Mouse (Mus musculus) kidney, embryonic 15.5 days (tissue): ENCODE data around the gene Bach2. TPM values are rescaled to one million over a fixed set of nuclear protein-coding genes. Genes with fewer than 3 reads are reported as not detected.

ENCODE experiments used
- ATAC-seq: fragments of 200-750 bp; cut with Nextera tagmentation; replicated peaks from 2 replicates; pipeline ENCODE4 v1.8.0; 2017; ENCODE audit warnings: moderate TSS enrichment; ENCODE audit not compliant: low FRiP score
- H3K27ac ChIP-seq: fragments of 300-500 bp; sonication (generic); 2 replicates; pipeline ENCODE4 v1.5.1; 2015; ENCODE audit warnings: mild to moderate bottlenecking, inconsistent platforms
- H3K27me3 ChIP-seq: fragments of 300-500 bp; sonication (generic); 2 replicates; pipeline ENCODE4 v1.6.1; 2015; ENCODE audit warnings: inconsistent platforms
- H3K36me3 ChIP-seq: fragments of 300-500 bp; sonication (generic); 2 replicates; pipeline ENCODE4 v1.6.1; 2015; ENCODE audit warnings: inconsistent platforms
- H3K4me1 ChIP-seq: fragments of 300-500 bp; sonication (generic); 2 replicates; pipeline ENCODE4 v1.6.1; 2015; ENCODE audit warnings: inconsistent platforms
- H3K4me2 ChIP-seq: fragments of 300-500 bp; sonication (generic); 2 replicates; pipeline ENCODE4 v1.6.1; 2015; ENCODE audit warnings: moderate library complexity, mild to moderate bottlenecking, inconsistent platforms
- H3K4me3 ChIP-seq: fragments of 300-500 bp; sonication (generic); replicated peaks from 2 replicates; pipeline ENCODE4 v1.5.1; 2015; ENCODE audit warnings: mild to moderate bottlenecking, inconsistent platforms
- H3K9ac ChIP-seq: fragments of 300-500 bp; sonication (generic); 2 replicates; pipeline ENCODE4 v1.6.1; 2015; ENCODE audit warnings: mild to moderate bottlenecking, inconsistent platforms
- H3K9me3 ChIP-seq: fragments of 300-500 bp; sonication (generic); replicated peaks from 2 replicates; pipeline ENCODE4 v1.6.1; 2016; ENCODE audit warnings: inconsistent platforms
- WGBS: fragments of 180-500 bp; shearing (Covaris S2); methylation state at CpG from one replicate; pipeline ENCODE4 v1.1.7; 2015; ENCODE audit warnings: mixed read lengths; 5-methylcytosine and 5-hydroxymethylcytosine counted together
- polyA plus RNA-seq: library from polyadenylated mRNA; unstranded; fragments of >200 nt; fragmentation: Nextera tagmentation; extraction: Ambion mirVana; gene quantifications from 2 replicates; pipeline ENCODE4 v1.2.1, GENCODE M21; 2015

The Bach2 gene
- polyA plus RNA-seq, 1 experiment from 2014 or later = 8.8 TPM

DNA sequence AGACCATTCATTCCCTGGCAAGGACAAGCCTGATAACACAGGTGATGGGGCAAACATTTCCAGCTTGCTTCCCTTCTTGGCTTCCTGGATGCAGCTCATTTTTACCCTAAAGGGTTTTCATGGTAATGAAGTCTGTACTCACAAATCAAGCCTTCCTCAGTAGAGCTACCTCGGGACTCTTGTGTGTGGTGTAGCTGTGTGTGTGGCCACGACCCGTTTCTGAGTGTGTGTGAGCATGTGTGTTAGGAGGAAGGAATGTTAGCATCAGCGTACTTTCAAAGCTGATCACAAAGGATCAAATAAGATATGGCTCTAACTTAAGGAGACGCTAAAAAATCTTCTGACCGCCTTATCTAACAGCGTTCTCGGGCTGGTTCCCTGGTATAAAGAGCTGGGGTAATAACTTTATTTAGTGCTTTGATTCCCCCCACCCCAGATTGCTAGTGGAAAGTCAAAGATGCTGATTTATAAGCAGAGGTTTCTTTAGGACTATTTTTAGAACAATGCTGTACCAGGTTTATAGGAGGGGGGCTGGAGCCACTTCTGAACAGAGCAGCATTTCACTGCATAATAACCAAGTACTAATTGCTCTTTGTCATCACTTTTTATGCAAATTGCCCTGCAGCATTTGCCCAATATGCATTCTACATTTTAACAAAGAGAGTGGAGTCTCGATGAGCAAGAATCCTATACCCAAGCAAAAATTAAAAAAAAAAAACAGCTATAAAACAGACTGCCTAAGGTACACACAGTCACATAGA is 28.0 kb upstream of the Bach2 start:
- no peak overlapping the region for H3K4me2 ChIP-seq
- no peak overlapping the region for H3K27ac ChIP-seq

DNA sequence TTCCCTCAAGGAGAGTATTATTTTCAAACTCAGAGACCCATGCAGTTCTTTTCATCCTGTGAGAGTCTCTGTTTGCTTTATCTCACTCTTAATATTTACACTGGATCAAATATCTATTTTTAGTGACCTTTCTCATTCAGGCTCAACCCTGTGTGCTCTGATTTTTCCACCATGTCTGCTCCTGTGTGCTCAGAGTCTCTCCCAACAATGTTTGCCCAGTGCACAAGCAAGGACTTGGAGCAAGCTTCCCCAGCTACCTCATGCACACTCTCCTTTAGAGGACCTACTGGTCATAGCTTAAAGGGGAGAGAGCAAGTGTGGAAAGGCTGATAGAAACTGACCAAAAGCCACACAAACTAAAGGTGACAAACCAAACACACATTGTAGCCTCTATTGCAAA is 26.0 kb upstream of the Bach2 start:
- no peak overlapping the region for H3K27ac ChIP-seq
- ATAC-seq = 0 out of 2 replicates have a peak, but pooled peaks have one; percentile 22
- H3K36me3 ChIP-seq = no peaks in the 10 kb centered on the region
- no peak overlapping the region for H3K4me2 ChIP-seq
- no peak overlapping the region for H3K9ac ChIP-seq
- H3K9me3 ChIP-seq = no peaks in the 10 kb centered on the region
- H3K4me1 ChIP-seq = peaks cover 9% of the 10 kb centered on the region; the same call in 1 of the 2 replicates
- no peaks in the 10 kb centered on the region; the same call in 1 of the 2 replicates for H3K27me3 ChIP-seq
- no peak overlapping the region for H3K4me3 ChIP-seq

More for the DNA sequence above, 28.0 kb upstream of the Bach2 start:
- no peak overlapping the region for H3K9ac ChIP-seq
- no peaks in the 10 kb centered on the region for H3K9me3 ChIP-seq
- 68% methylated on average over 9 of the region's 9 CpGs for WGBS
- H3K27me3 ChIP-seq = no peaks in the 10 kb centered on the region; the same call in 1 of the 2 replicates
- H3K4me3 ChIP-seq = no peak overlapping the region
- ATAC-seq = no peak
- H3K4me1 ChIP-seq = peaks cover 9% of the 10 kb centered on the region; the same call in 1 of the 2 replicates
- no peaks in the 10 kb centered on the region for H3K36me3 ChIP-seq

DNA sequence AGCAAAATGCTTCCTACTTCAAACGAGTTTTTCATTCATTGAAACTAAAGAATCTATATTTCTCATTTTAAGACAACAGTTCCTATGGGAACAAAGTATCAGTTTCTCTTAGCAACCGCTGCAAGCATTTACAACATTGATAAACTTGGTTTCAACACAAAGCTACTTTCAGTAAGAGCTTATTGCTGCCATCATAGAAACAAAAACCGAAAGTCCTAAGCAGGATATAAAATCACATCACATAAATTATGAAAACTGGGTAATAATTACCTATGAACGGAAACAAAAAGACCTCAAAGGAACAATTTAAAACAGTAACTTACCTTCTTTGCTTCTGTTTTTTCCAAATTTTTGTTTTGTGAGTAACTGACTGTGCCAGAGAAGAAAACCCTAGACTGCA is 22.1 kb upstream of the Bach2 start:
- H3K9me3 ChIP-seq = no peaks in the 10 kb centered on the region
- no peak overlapping the region for H3K27ac ChIP-seq
- no peaks in the 10 kb centered on the region; the same call in none of the 2 replicates for H3K27me3 ChIP-seq
- WGBS = 74% methylated on average over 4 of the region's 4 CpGs
- H3K36me3 ChIP-seq = no peaks in the 10 kb centered on the region
- H3K4me2 ChIP-seq = no peak overlapping the region
- no peak overlapping the region for H3K9ac ChIP-seq
- ATAC-seq = no peak
- no peak overlapping the region for H3K4me3 ChIP-seq
- peaks cover 30% of the 10 kb centered on the region for H3K4me1 ChIP-seq

DNA sequence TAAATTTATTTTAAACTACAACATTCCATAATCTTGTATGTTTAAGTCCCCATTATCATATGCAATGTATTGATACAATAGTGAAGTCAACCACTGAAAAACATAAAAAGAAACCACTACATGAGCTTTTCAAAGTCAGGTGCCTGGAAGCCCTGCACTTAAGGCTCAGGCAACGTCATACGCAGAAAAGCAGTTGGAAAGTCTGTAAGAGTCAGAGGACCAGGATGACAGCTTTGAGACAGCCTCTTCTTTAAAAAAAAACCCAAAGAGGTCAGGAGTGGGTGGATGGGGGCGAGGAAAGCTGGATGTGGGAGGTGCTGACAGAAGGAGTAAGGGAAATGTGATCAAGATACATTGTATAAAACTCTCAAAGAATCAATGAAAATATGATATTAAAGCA is 21.6 kb upstream of the Bach2 start:
- Histone ChIP-seq H3K36me3 (no peaks in the 10 kb centered on the region), H3K27me3 (no peaks in the 10 kb centered on the region; the same call in none of the 2 replicates), H3K4me3 (no peak overlapping the region), H3K27ac (no peak overlapping the region), H3K9ac (no peak overlapping the region), H3K9me3 (no peaks in the 10 kb centered on the region), H3K4me2 (no peak overlapping the region), H3K4me1 (peaks cover 33% of the 10 kb centered on the region)
- ATAC-seq = no peak
- 71% methylated on average over 3 of the region's 3 CpGs for WGBS

DNA sequence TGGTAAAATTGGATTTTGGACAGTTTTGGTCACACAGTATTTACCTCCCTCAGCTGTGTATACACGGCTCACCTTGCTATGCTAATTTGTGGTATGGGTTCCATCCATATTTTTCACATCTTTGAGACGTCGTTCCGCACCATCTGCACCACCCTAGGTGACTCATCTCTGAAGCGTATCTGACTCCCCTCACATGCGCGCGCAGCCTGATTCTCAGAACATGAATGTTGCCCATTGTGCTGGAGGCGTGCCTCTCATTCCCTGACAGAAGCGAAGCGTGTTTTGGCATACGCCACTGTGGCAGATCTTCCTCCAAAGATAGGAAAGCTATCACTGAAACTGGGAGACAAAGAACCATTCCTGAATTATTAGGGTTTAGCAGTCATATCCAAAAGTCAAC is 21.0 kb upstream of the Bach2 start:
- no peak overlapping the region for H3K27ac ChIP-seq
- no peak overlapping the region for H3K9ac ChIP-seq
- no peak for ATAC-seq
- WGBS = 95% methylated on average over 12 of the region's 12 CpGs
- H3K27me3 ChIP-seq = no peaks in the 10 kb centered on the region; the same call in none of the 2 replicates
- H3K4me1 ChIP-seq = peaks cover 33% of the 10 kb centered on the region
- H3K4me3 ChIP-seq = no peak overlapping the region
- no peak overlapping the region for H3K4me2 ChIP-seq
- no peaks in the 10 kb centered on the region for H3K9me3 ChIP-seq
- H3K36me3 ChIP-seq = no peaks in the 10 kb centered on the region

DNA sequence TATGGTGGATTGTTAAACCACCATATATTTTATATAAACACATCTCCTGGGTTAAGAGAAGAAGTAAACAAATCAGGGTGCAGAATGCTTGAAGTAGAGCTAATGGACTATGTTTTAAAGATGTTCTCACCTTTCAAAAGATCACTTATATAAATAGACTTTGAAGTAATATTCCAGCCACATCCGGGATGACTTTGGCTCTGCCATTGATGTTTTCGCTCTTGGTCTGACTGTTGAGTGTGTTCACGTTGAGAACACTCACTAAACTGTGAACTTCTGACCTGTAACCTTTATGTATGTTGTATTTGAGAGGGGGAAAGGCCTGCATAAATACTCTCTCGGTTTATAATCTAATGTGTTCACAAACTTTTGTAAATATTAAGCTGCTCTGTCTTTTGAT is 20.2 kb upstream of the Bach2 start:
- ATAC-seq = no peak
- H3K9ac ChIP-seq = no peak overlapping the region

DNA sequence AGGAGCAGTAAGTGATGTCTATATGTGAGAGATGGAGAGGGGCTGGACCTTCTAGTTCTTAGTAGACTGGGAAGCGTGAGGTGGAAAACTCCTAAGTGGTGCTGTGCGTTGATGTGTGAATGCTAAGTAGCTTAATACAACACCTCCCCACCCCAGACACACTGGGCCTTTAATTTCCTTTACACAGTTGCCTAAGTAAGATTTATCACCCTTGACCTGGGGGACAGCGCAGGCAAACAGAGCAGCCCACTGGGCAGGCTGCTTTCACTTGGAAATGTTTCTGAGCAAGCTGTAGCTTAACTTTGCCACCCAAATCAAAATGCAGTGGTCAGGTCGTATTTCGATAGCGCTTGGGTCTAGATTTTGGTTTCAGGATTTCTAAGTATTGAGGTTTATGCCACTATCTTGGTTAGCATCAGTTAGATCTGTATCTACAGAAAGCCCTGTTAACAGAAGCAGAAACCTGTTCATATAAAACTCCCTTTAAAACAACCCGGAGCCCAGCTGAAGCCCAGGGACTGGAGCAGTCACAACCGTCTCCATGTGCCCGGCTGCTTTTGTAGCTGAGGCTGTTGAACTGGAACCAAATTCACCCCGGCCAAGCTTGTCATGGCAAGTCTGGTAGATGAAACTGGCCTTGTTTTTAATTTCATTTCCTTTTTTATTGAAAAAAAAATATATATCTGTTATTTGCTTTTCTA is 19.0 kb upstream of the Bach2 start:
- 21% methylated on average over 10 of the region's 10 CpGs for WGBS
- H3K27me3 ChIP-seq = peaks cover 6% of the 10 kb centered on the region
- H3K4me1 ChIP-seq = peaks cover 29% of the 10 kb centered on the region
- no peaks in the 10 kb centered on the region for H3K9me3 ChIP-seq
- peak overlapping the region; percentile 52 for H3K27ac ChIP-seq
- peak overlapping the region; percentile 34 for H3K4me2 ChIP-seq
- no peak overlapping the region for H3K4me3 ChIP-seq
- peak; percentile 91 for ATAC-seq
- H3K36me3 ChIP-seq = no peaks in the 10 kb centered on the region
- H3K9ac ChIP-seq = no peak overlapping the region

More for the DNA sequence above, 20.2 kb upstream of the Bach2 start:
- peaks cover 6% of the 10 kb centered on the region for H3K27me3 ChIP-seq
- no peak overlapping the region for H3K4me3 ChIP-seq
- H3K27ac ChIP-seq = no peak overlapping the region
- H3K4me2 ChIP-seq = no peak overlapping the region
- no peaks in the 10 kb centered on the region for H3K9me3 ChIP-seq
- 69% methylated on average over 4 of the region's 4 CpGs for WGBS
- no peaks in the 10 kb centered on the region for H3K36me3 ChIP-seq
- peaks cover 29% of the 10 kb centered on the region for H3K4me1 ChIP-seq

DNA sequence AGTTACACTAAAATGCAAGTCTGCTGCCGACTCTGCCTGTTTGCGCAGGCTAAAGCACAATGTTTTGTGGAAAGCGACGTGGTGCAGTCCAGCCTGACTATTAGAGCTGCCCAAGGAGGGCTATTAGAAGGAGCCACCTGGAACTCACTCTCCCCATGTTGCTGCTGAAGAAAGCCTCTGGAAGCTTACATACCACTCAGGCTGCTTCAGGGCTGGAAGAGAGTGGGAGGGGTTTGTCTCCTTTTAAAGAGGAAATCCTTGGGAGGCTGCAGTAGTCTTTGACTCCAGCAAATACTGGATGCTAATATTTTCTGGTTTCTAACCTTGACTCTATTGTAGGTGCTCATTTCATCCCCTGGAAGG is 18.5 kb upstream of the Bach2 start:
- WGBS = 46% methylated on average over 4 of the region's 4 CpGs
- Histone ChIP-seq H3K27me3 (peaks cover 6% of the 10 kb centered on the region), H3K4me2 (peak overlapping the region; percentile 34; the same call in 1 of the 2 replicates), H3K9ac (no peak overlapping the region), H3K36me3 (no peaks in the 10 kb centered on the region), H3K9me3 (no peaks in the 10 kb centered on the region), H3K4me3 (no peak overlapping the region), H3K4me1 (peaks cover 29% of the 10 kb centered on the region), H3K27ac (0 out of 2 replicates have a peak overlapping the region, but pooled peaks have one; percentile 52)
- ATAC-seq = no peak

DNA sequence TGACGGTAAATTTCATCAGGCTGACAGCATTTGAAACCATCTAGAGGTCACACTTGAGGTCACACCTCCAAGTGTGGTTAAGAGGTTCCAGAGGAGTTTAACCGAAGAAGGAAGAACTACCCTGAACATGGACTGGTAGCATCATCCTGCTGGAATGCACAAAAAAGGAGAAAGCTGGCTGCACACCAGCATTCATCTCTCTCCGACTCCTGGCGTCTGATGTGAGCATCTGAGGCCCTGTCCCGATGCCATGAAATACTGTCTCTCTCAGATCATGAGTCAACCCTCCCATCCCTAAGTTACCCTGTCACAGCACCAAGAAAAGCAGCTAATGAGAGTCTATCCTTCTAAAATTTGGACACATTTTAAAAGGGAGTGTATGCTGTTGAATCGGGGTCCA is 17.6 kb upstream of the Bach2 start:
- no peaks in the 10 kb centered on the region for H3K36me3 ChIP-seq
- H3K4me3 ChIP-seq = no peak overlapping the region
- H3K9ac ChIP-seq = no peak overlapping the region
- ATAC-seq = no peak
- no peak overlapping the region for H3K4me2 ChIP-seq
- peaks cover 29% of the 10 kb centered on the region for H3K4me1 ChIP-seq
- no peaks in the 10 kb centered on the region for H3K9me3 ChIP-seq
- peaks cover 6% of the 10 kb centered on the region for H3K27me3 ChIP-seq
- no peak overlapping the region for H3K27ac ChIP-seq
- WGBS = 49% methylated on average over 6 of the region's 6 CpGs

DNA sequence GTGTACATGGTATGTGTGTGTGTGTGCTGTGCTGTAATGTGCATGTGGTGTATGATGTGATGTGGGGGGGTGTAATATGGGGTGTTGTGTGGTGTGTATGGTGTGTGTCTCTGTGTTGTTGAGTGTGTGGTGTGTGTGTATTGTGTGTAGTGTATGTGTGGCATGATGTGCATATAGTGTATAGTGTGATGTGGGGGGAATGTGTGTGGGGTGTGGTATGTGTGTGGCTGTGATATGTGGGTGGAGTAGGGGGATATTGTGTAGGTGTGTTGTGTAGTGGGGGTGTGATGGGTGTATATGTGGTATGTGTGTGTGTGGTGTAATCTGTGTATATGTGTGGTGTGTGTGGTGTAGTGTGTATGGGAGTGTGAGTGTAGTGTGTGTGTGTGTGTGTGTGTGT is 15.0 kb upstream of the Bach2 start:
- no peaks in the 10 kb centered on the region for H3K36me3 ChIP-seq
- no peaks in the 10 kb centered on the region for H3K9me3 ChIP-seq
- ATAC-seq = no peak
- no peak overlapping the region for H3K4me2 ChIP-seq
- no peak overlapping the region for H3K4me3 ChIP-seq
- H3K27ac ChIP-seq = no peak overlapping the region
- peaks cover 6% of the 10 kb centered on the region for H3K27me3 ChIP-seq
- peaks cover 39% of the 10 kb centered on the region for H3K4me1 ChIP-seq
- H3K9ac ChIP-seq = no peak overlapping the region

DNA sequence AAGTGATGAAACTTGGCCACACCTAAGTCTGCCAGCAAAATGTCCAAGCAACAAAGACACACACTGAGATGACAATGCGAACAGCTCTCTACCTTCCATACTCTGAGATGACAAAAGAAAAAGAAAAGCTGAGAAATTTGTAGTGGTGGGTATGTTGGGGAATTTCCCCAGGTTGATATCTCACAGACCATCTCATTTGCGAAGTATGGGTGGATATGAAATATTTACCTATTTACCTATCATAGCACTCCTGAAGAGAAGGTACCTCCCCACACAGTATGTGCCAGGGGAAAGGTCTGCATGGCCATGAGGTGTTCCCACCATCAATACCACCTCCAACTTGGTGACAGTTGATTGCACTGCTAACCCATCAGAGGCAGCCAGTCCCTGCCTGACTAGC is 13.4 kb upstream of the Bach2 start:
- WGBS = 96% methylated on average over 2 of the region's 2 CpGs

DNA sequence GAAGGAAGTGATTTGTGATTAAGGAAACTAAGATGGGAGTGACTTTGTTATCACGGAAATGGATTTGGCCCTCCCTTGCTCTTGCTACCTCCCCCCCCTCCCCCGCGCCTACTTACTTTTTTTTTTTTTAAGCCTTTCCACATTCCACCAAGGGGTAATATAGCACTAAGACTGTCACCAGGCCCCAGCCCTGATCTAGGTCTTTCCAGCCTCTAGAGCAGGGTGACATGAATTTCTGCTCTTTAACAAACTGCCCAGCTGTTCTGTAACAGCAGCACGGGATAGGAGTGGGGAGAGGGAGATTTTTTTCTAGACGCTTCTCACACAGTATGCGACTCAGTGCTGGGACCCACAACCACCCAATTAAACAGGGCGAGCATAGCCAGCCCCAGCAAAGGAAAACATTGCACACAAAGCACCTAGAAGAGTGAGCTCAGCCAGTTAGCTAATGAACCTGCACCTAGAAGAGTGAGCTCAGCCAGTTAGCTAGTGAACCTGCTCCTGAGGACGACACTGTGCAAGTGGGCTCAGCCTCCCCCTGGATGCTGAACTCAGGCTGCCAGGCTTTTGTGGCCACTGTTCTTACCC is 10.5 kb upstream of the Bach2 start:
- Histone ChIP-seq H3K4me3 (no peak overlapping the region), H3K27me3 (peaks cover 7% of the 10 kb centered on the region), H3K9ac (no peak overlapping the region), H3K9me3 (no peaks in the 10 kb centered on the region), H3K36me3 (no peaks in the 10 kb centered on the region), H3K4me1 (peaks cover 10% of the 10 kb centered on the region), H3K27ac (no peak overlapping the region), H3K4me2 (no peak overlapping the region)
- peak; percentile 41; the same call in 1 of the 2 replicates for ATAC-seq
- 39% methylated on average over 8 of the region's 8 CpGs for WGBS

More for the DNA sequence above, 13.4 kb upstream of the Bach2 start:
- H3K9me3 ChIP-seq = no peaks in the 10 kb centered on the region
- H3K4me1 ChIP-seq = peaks cover 26% of the 10 kb centered on the region
- no peak for ATAC-seq
- no peak overlapping the region for H3K4me3 ChIP-seq
- H3K27ac ChIP-seq = no peak overlapping the region
- H3K27me3 ChIP-seq = peaks cover 6% of the 10 kb centered on the region
- H3K4me2 ChIP-seq = no peak overlapping the region
- no peak overlapping the region for H3K9ac ChIP-seq
- H3K36me3 ChIP-seq = no peaks in the 10 kb centered on the region
